Mouse (Mus musculus) layer of hippocampus, postnatal 25 days (tissue): ENCODE data around the gene Sun1. TPM values are rescaled to one million over a fixed set of nuclear protein-coding genes. Genes with fewer than 3 reads are reported as not detected.
A peak's percentile ranks its signal among the peaks of the same experiment; 100 is the strongest.

ENCODE experiments used
- DNase-seq, 2 experiments: peaks; one replicate each; pipeline ENCODE4 v3.0.0; 2022; ENCODE audit warnings: mixed read lengths in 2 of 2, low spot score in 1 of 2; ENCODE audit errors: extremely low spot score in 1 of 2
- total RNA-seq, 2 experiments: library from RNA; stranded (reverse); gene quantifications; 2 replicates each; pipeline ENCODE4 v1.2.3; 2021

The Sun1 gene
- total RNA-seq = 10 to 100 TPM; 65.6 to 86.5 TPM

GRCm38 (mm10) chr5:139199995-139200769 lies at the start of gene Sun1:
Sun1 (plus strand) TSS chr5:139200637.
- DNase-seq = peak; percentile 93 to 97

DNA sequence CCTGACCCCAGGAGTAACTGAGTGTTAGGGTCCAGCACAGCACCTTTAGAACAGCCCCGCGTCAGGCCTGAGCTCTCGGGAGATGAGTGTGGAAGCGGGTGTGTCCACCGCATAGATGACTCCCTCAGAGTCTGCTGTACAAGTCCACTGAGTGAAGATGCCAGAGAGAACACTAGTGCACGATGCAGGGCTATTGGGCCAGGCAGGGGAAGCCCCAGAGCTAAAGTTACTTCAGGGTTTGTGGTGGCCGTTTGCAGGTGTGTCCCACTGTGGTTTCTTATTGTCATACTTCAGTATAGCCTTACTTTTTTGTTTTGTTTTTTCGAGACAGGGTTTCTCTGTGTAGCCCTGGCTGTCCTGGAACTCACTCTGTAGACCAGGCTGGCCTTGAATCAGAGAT lies 39.5 kb upstream of the Sun1 start:
- no peak for DNase-seq

GRCm38 (mm10) chr5:139161632-139162031 lies 38.8 kb upstream of the Sun1 start:
- no peak for DNase-seq

DNA sequence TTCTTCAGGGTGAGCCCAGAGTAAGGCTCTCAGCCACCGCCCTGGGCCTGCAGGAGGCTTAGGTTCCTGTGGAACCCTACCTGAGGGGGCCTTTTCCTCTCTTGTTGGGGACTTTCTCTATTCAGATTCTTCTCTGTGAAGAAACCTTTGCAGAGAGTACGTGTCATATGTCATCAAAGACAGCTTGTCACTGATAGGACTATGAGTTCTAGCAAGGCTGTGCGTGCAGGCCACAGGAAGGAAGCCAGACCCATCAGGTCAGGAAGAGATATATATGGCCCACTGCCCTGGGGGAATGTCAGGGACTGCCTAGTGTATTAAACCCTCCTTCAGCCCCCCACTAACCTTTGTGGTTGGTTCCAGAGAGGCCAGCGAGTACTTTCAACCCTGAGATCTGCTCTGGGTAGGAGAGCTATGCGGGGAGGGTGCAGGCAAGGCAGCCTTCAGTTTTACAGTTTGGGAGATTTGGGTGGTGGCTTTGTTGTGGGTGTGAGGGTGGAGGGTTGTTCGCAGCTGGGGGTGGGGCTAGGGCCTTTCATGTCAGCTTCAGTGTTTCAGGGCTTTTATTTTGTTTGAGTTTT lies 33.6 kb upstream of the Sun1 start:
- DNase-seq = no peak

DNA sequence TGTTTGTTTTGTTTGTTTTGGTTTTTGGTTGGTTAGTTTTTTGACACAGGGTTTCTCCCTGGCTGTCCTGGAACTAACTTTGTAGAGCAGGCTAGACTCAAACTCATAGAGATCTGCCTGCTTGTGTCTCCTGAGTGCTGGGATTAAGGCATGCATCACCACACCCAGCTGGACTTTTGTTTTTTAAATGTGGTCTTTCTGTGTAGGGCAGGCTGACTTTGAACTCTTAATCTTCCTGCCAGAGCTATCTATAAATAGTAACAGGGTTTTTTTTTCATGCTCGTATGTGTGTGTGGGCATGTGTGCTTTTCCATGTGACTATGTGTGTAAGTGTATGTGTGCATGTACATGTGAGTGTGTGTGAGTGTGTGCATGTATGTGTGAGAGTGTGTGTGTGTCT lies 32.9 kb upstream of the Sun1 start:
- no peak for DNase-seq

- no peak for DNase-seq
Measured at GRCm38 (mm10) chr5:139171929-139172328, 28.5 kb upstream of the Sun1 start.

DNA sequence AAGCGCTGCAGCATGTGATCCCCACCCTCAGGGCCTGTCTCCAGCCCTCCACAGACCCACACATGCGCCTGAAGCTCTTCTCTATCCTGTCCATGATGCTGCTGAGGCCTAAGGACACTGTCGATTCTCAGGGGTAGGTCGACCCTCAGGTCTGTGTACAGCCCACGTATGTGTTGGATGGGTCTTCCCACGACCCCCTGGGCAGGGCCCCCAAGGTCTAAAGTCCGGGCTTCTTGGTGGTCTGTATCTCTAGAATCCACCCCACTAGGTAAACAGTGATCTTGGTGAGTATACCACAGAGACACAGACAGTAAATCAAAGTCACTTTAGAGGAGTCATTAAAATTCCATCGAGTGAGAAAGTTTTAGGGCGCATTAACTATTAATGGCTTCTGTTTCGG lies 26.3 kb upstream of the Sun1 start:
- no peak for DNase-seq

DNA sequence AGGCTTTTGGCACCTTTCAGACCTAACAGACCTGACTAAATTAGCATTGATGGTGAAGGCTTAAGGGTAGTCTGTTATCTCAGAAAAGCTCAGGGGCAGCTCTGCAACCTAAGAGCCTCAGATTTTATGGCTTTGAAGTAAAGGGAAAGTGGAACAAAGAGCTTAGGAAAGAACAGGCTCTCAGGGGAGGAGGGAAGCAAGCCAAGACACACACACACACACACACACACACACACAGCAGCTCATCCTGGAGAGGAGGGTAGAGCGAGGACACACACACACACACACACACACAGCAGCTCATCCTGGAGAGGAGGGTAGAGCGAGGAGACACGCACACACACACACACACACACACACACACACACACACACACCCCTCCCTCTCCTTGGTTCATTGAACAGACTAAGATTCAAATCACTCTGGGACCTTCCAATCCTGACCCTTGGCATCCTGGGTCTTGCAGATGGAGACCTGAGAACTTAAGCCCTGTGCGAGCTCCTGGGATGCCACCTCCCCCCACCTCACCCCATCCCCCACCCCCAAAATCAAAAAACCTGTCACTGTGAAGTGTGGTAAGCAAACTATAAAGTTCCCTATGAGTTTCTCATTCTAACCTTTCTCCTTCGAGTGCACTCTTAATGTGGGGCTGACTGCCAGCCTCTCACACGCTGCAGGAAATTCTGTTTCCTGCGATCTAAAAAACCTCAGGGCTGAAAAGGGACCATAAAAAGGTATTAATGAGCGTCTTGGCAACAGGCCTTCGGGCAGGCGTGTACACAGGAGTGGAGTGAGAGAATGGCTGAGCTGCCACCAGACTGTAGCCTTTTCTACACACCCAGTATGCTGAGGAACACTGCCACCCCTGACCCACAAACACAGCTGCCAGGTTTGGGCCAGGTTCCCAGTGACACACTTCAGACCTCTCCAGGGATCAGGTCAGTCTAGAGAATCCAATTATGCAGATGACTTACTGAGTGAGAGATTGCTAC lies 25.6 kb upstream of the Sun1 start:
- no peak for DNase-seq

GRCm38 (mm10) chr5:139178895-139179631 lies 21.4 kb upstream of the Sun1 start:
- DNase-seq = peak; percentile 56 to 90

DNA sequence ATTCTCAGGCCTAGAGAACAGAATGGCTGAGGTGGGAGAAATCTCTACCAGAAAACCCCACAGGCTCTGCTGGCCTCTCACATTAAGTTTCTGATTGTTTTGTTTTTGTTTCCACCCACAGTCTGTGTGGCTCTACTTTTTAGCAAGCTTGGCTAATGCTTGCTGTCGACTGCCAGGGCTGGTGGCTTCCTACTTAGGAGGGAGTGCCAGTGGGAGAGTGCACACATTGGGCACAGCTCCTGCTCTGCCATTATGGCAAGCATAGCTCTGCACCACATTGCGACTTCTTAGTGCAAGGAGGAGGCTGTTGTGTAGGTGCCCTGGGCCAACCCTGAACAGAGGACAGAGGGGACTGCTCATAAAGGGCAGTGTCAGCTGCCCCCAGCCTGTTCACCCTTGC lies 17.3 kb upstream of the Sun1 start:
- DNase-seq = no peak

- no peak for DNase-seq
Measured at GRCm38 (mm10) chr5:139183601-139184000, 16.8 kb upstream of the Sun1 start.

- no peak for DNase-seq
Measured at GRCm38 (mm10) chr5:139184897-139185296, 15.5 kb upstream of the Sun1 start.

DNA sequence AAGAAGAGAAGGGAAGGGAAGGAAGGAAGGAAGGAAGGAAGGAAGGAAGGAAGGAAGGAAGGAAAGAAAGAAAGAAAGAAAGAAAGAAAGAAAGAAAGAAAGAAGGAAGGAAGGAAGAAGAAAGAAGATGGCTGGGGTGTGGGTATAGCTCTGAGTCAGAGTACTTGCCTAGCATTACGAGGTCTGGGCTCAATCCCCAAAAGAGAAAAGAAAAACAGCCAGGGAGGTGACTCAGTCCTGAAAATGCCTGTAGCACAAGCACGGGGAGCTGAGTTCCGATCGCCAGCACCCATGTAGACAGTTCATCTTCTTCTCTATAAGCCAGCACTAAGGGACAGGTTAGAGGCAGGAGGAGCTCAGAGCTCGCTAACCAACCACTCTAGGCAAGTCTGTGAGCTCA lies 10.7 kb upstream of the Sun1 start:
- DNase-seq = no peak

- no peak for DNase-seq
Measured at GRCm38 (mm10) chr5:139190958-139191357, 9.5 kb upstream of the Sun1 start.

DNA sequence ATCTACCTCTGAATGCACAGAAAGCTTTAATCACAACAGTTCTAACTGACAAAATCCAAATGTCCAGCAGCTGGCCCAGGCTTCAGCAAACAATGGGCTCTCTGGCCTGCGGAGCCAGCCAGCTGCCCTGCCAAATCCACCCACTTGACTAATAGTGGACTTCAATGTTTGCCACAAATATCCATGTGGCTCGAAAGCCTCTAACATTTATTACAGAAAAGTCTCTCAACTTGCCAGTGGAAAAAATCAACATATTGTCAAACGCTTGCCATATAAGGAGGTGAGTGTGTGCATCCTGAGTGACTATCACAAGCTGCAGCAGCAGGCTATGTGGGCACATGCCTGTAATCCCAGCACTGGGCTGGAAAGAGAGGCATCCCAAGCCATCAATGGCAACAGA lies 1.7 kb upstream of the Sun1 start:
- no peak for DNase-seq

GRCm38 (mm10) chr5:139199636-139199994 lies 822 bp upstream of the Sun1 start:
- DNase-seq = no peak

- DNase-seq = peak in 1 of 2 experiments; percentile 28
Measured at GRCm38 (mm10) chr5:139200770-139201569, 533 bp downstream of the Sun1 start.

DNA sequence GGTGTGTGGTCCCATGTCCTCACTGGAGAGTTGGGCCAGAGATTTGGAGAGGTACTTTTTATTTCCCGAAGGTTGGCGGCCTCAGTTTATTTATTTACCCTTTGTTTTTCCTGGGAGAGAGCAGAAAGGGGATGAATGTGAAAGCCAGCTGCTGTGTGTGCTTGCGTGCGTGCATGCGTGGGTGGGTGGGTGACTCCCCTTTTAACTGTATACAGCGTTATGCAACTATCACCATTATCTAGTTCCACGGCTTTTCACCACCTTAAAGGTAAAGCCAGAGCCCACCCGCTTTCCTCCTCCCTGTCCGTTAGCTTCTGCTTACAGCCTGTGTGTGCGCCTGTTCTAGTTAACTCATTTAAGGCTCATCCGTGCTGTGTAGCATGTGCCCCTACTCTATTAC lies 1.7 kb downstream of the Sun1 start:
- no peak for DNase-seq

DNA sequence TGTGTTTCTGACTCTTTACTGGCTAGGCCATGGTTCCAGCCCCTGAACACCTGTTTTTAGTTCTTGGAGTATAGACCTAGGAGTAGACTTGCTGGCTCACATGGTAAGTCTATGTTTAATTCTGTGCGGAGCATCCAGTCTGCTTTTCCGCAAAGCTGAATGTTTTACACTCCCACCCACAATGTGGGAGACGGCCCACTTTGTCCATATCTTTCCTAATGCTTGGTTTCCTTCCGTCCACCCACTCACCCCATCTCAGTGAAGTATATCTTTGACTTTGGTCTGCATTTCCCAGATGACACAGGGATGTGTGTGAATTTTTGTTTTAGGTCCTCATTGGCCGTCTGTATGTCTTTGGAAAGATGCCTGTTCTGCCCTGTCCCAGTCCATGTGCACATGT lies 2.9 kb downstream of the Sun1 start:
- DNase-seq = no peak

GRCm38 (mm10) chr5:139206081-139206480 lies 5.6 kb downstream of the Sun1 start:
- DNase-seq = no peak
